Mouse (Mus musculus) heart, embryonic 13.5 days (tissue): ENCODE results near the gene Creb3l2. TPM values are rescaled to one million over a fixed set of nuclear protein-coding genes. Genes with fewer than 3 reads are reported as not detected.
A peak's percentile ranks its signal among the peaks of the same experiment; 100 is the strongest.
"Not testable (repeated sequence)": the region's sequence is repeated elsewhere in the genome, so short reads cannot be mapped to it uniquely, and the experiment has no call there.

ENCODE experiments used
- ATAC-seq: fragments of 200-750 bp; cut with Nextera tagmentation; 2 replicates; pipeline ENCODE4 v1.8.0; 2017; ENCODE audit warnings: moderate TSS enrichment; ENCODE audit not compliant: insufficient number of reproducible peaks, low FRiP score, low TSS enrichment; ENCODE audit errors: extremely low read depth
- H3K27ac ChIP-seq: fragments of 300-500 bp; sonication (generic); replicated peaks from 2 replicates; pipeline ENCODE4 v1.5.1; 2015; ENCODE audit warnings: moderate library complexity, mild to moderate bottlenecking, inconsistent platforms
- H3K27me3 ChIP-seq: fragments of 300-500 bp; sonication (generic); replicated peaks from 2 replicates; pipeline ENCODE4 v1.6.1; 2015; ENCODE audit warnings: mild to moderate bottlenecking, inconsistent platforms
- H3K36me3 ChIP-seq: fragments of 300-500 bp; sonication (generic); 2 replicates; pipeline ENCODE4 v1.6.1; 2015; ENCODE audit warnings: mild to moderate bottlenecking, inconsistent platforms
- H3K4me1 ChIP-seq: fragments of 300-500 bp; sonication (generic); 2 replicates; pipeline ENCODE4 v1.6.1; 2015; ENCODE audit warnings: inconsistent platforms
- H3K4me2 ChIP-seq: fragments of 300-500 bp; sonication (generic); 2 replicates; pipeline ENCODE4 v1.6.1; 2015; ENCODE audit warnings: inconsistent platforms, mild to moderate bottlenecking, moderate library complexity
- H3K4me3 ChIP-seq: fragments of 300-500 bp; sonication (generic); 2 replicates; pipeline ENCODE4 v1.5.1; 2015; ENCODE audit warnings: moderate library complexity, mild to moderate bottlenecking, inconsistent platforms
- H3K9ac ChIP-seq: fragments of 300-500 bp; sonication (generic); 2 replicates; pipeline ENCODE4 v1.6.1; 2015; ENCODE audit warnings: inconsistent platforms, mild to moderate bottlenecking, moderate library complexity
- H3K9me3 ChIP-seq: fragments of 300-500 bp; sonication (generic); 2 replicates; pipeline ENCODE4 v1.6.1; 2016; ENCODE audit warnings: inconsistent platforms
- WGBS: fragments of 180-500 bp; shearing (Covaris S2); methylation state at CpG from one replicate; pipeline ENCODE4 v1.1.7; 2015; ENCODE audit warnings: mixed read lengths; 5-methylcytosine and 5-hydroxymethylcytosine counted together
- polyA plus RNA-seq: library from polyadenylated mRNA; unstranded; fragments of >200 nt; fragmentation: Nextera tagmentation; extraction: Ambion mirVana; gene quantifications from 2 replicates; pipeline ENCODE4 v1.2.1, GENCODE M21; 2015

The Creb3l2 gene
- polyA plus RNA-seq, 1 experiment from 2014 or later, result 30.1 TPM

- peak overlapping the region; percentile 48; the same call in 1 of the 2 replicates for H3K27ac ChIP-seq
- peak overlapping the region; percentile 74 for H3K9ac ChIP-seq
- 4% methylated on average over 5 of the region's 5 CpGs for WGBS
- no peaks in the 10 kb centered on the region for H3K36me3 ChIP-seq
- H3K4me1 ChIP-seq, result 0 out of 2 replicates have a peak, but pooled peaks cover 3% of the 10 kb centered on the region
- H3K27me3 ChIP-seq, result peaks cover 6% of the 10 kb centered on the region; the same call in 1 of the 2 replicates
- ATAC-seq, result no peak
- peak overlapping the region; percentile 54 for H3K4me3 ChIP-seq
- peak overlapping the region; percentile 72 for H3K4me2 ChIP-seq
- H3K9me3 ChIP-seq, result peaks cover 4% of the 10 kb centered on the region; the same call in 1 of the 2 replicates
These were observed 22.6 kb upstream of the Creb3l2 start for GRCm38 (mm10) chr6:37464585-37464984.

DNA sequence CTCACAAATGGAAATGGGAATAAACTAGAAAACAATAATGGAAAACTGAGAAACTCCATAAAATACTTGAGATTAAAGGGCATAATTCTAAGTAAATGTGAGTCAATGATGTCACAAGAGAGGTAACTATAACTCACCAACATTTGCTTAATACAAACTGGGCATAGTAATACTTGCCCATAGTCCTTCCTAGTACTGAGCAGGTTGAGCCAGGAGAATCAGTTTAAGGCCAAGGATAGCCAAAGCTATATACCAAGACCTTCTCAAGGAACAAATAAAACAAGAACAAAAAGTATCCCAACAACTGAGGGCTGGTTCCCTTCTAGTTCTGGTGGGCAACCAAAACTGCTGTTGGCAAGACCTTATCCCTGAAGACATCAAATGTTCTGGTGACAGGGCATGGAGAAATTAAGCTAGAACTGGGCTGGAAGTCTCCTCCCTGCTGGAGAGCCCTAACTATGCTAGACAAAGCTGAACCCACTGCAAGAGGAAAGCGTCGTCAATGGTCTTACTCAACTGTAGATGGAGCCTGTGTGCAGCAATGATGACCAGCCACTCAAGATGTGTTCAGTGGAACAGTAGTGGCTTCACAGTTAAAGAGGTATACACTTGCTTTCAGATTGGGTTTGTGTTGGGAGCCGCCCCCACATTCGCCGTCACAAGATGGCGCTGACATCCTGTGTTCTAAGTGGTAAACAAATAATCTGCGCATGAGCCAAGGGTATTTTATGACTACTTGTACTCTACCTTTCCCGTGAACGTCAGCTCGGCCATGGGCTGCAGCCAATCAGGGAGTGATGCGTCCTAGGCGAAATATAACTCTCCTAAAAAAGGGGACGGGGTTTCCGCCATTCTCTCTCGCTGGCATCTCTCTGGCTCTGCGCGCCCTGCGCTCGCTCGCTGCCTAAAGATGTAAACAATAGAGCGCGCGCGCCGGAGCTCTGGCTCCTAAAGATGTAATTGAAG is 21.9 kb upstream of the Creb3l2 start:
- peak; percentile 77 for ATAC-seq
- H3K4me2 ChIP-seq, result peak overlapping the region; percentile 72
- WGBS, result under 1% methylated on average over 7 of the region's 25 CpGs
- not testable (repeated sequence) for H3K4me1 ChIP-seq, H3K9ac ChIP-seq, H3K27me3 ChIP-seq, H3K36me3 ChIP-seq, H3K9me3 ChIP-seq
- H3K27ac ChIP-seq, result 0 out of 2 replicates have a peak overlapping the region, but pooled peaks have one; percentile 48
- H3K4me3 ChIP-seq, result peak overlapping the region; percentile 54

DNA sequence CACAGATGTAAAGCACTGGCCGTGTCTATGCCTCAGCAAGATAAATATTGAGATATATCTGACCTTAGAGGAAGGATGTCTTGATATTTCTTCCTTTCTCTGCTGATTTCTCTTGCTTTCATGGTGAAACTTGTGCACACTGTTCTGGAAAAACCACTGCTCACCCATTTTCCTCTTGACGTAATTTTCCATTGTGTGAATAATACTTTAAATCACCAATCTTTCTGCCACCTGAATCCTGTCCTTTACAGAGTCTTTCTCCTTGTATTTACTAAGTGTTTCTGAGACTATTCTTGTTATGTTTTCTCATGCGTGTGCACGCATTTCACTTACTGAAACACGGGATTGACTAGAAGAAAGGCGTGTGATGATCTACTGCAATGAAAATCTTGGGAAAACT is 18.7 kb upstream of the Creb3l2 start:
- no peak for ATAC-seq
- 79% methylated on average over 6 of the region's 6 CpGs for WGBS

DNA sequence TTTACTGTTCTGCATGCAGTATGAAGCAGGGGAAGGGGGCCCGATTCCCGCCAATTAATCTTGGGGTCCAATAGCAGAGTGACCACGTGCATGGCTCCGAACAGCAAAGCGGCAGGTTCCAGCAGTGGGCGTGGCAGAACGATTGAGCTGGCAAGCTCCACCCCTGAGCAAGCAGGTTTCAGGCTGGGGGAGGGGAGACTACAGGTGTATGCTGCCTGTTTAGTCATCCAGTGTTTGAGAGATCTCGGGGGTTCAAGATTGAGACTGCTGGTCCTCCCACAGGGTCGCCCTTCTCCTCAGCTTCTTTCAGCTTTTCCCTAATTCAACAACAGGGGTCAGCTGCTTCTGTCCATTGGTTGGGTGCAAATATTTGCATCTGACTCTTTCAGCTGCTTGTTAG is 17.7 kb upstream of the Creb3l2 start:
- H3K9me3 ChIP-seq, ATAC-seq, H3K4me3 ChIP-seq, H3K9ac ChIP-seq, H3K27me3 ChIP-seq, H3K4me1 ChIP-seq, H3K4me2 ChIP-seq, H3K36me3 ChIP-seq, H3K27ac ChIP-seq: not testable (repeated sequence)
- 47% methylated on average over 9 of the region's 9 CpGs for WGBS

More for the DNA sequence above, 18.7 kb upstream of the Creb3l2 start:
- Histone ChIP-seq H3K9ac (no peak overlapping the region), H3K27ac (no peak overlapping the region), H3K4me3 (no peak overlapping the region), H3K36me3 (no peaks in the 10 kb centered on the region), H3K9me3 (no peaks in the 10 kb centered on the region), H3K27me3 (peaks cover 6% of the 10 kb centered on the region; the same call in 1 of the 2 replicates), H3K4me1 (0 out of 2 replicates have a peak, but pooled peaks cover 3% of the 10 kb centered on the region), H3K4me2 (no peak overlapping the region)

GRCm38 (mm10) chr6:37457990-37458655 is 16.2 kb upstream of the Creb3l2 start:
- WGBS, result 38% methylated on average over 10 of the region's 10 CpGs
- Histone ChIP-seq H3K27ac (no peak overlapping the region), H3K9ac (no peak overlapping the region), H3K4me1 (no peaks in the 10 kb centered on the region), H3K4me2 (no peak overlapping the region), H3K36me3 (no peaks in the 10 kb centered on the region), H3K4me3 (no peak overlapping the region), H3K27me3 (peaks cover 6% of the 10 kb centered on the region; the same call in 1 of the 2 replicates), H3K9me3 (no peaks in the 10 kb centered on the region)
- ATAC-seq, result no peak

DNA sequence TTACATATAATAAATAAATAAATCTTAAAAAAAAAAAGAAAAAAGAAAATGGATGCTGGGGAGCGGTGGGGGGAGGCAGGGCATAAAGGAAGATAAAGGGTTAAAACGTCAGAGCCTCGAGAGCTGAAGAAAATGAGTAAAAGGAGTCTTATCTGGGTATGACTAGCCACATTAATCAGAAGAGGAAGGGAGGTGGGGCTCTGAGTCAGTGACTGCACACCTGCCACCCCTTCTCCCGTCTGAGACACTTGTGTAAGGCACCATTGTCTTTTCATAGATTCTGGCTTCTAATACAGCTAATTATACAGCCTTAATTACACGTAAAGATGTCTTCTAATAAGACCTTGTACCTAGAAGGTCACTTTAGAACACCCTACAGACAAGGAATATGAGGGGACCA is 13.6 kb upstream of the Creb3l2 start:
- Histone ChIP-seq H3K9me3 (no peaks in the 10 kb centered on the region), H3K4me3 (no peak overlapping the region), H3K36me3 (no peaks in the 10 kb centered on the region), H3K9ac (no peak overlapping the region), H3K4me2 (no peak overlapping the region), H3K27me3 (peaks cover 5% of the 10 kb centered on the region; the same call in 1 of the 2 replicates), H3K4me1 (no peaks in the 10 kb centered on the region), H3K27ac (no peak overlapping the region)
- 50% methylated on average over 5 of the region's 5 CpGs for WGBS
- no peak for ATAC-seq

- Histone ChIP-seq H3K27ac (no peak overlapping the region), H3K4me1 (no peaks in the 10 kb centered on the region), H3K36me3 (no peaks in the 10 kb centered on the region), H3K9ac (no peak overlapping the region), H3K4me2 (no peak overlapping the region), H3K4me3 (no peak overlapping the region), H3K27me3 (no peaks in the 10 kb centered on the region), H3K9me3 (no peaks in the 10 kb centered on the region)
- no peak for ATAC-seq
- WGBS, result 69% methylated on average over 4 of the region's 4 CpGs
These were observed 11.1 kb upstream of the Creb3l2 start for GRCm38 (mm10) chr6:37453047-37453446.

DNA sequence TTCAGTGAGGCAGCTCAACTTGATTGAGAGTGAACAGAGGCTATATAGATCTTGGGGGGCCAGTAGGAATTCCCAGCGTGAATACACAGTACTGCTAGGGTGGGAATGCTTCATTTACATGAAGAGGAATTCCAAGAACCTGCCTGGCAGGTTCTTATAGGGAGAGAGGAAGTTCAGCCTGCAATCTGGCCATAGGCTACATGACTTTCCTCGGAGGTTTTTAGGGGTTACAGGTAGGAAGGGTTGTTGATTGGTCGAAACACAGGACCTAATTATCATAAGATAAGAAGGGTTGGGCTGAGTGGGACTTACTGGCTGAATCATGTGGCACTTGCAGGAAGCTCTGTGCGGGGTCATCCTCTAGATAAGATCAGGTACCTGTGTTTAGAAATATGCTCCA is 9.7 kb upstream of the Creb3l2 start:
- ATAC-seq, result no peak

DNA sequence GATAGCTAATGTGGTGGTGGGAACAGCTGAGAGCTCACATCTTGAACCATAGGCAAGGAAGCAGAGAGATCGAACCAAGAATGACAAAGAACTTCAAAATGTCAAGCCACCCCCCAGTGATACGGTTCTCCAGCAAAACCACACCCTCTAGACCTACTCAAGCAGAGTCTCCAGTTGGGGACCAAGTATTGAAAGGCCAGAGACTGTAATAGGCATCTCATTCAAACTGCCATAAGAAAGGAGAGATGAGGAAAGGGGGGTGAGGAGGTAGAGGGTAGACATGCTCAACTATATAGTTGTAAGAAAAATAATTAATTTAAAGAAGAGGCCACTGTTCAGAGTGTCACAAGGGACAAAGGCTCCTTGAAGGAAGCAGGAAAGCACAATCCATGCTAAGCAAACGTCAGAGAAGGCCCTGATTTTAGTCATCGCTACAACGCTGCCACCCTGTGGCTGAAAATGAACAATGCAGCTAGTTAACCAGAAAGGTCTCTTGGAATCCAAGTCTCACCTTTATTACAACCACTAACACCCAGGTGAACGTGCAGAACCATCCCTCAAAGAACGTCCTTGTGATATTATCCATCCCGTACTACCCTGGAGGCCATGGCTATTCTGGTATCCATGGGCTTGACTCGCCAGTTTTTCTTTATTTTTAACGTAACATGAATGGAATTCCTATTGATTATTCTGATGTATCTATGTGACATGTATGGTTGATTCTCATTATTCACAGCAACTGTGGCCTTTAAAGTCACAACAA is 5.9 kb upstream of the Creb3l2 start:
- WGBS, result 21% methylated on average over 10 of the region's 10 CpGs
- no peak overlapping the region for H3K4me2 ChIP-seq
- H3K9me3 ChIP-seq, result no peaks in the 10 kb centered on the region
- H3K27ac ChIP-seq, result no peak overlapping the region
- ATAC-seq, result no peak
- peaks cover 3% of the 10 kb centered on the region for H3K4me1 ChIP-seq
- H3K9ac ChIP-seq, result no peak overlapping the region
- H3K4me3 ChIP-seq, result no peak overlapping the region
- no peaks in the 10 kb centered on the region for H3K27me3 ChIP-seq
- no peaks in the 10 kb centered on the region for H3K36me3 ChIP-seq

More for the DNA sequence above, 9.7 kb upstream of the Creb3l2 start:
- Histone ChIP-seq H3K27me3 (no peaks in the 10 kb centered on the region), H3K27ac (no peak overlapping the region), H3K36me3 (no peaks in the 10 kb centered on the region), H3K4me1 (no peaks in the 10 kb centered on the region), H3K9me3 (no peaks in the 10 kb centered on the region), H3K4me3 (no peak overlapping the region), H3K9ac (no peak overlapping the region), H3K4me2 (no peak overlapping the region)
- WGBS, result 42% methylated on average over 4 of the region's 4 CpGs

- Histone ChIP-seq H3K27ac (peak overlapping the region; percentile 86), H3K27me3 (no peaks in the 10 kb centered on the region), H3K9ac (peak overlapping the region; percentile 79), H3K4me3 (peak overlapping the region; percentile 92), H3K4me1 (peaks cover 30% of the 10 kb centered on the region), H3K36me3 (peaks cover 12% of the 10 kb centered on the region), H3K4me2 (peak overlapping the region; percentile 92), H3K9me3 (no peaks in the 10 kb centered on the region)
- 47% methylated on average over 4 of the region's 4 CpGs for WGBS
- no peak for ATAC-seq
These were observed 835 bp upstream of the Creb3l2 start for GRCm38 (mm10) chr6:37442781-37443180.
